Mouse (Mus musculus) forebrain, embryonic 14.5 days (tissue): ENCODE results near the gene Bmp6. TPM values are rescaled to one million over a fixed set of nuclear protein-coding genes. Genes with fewer than 3 reads are reported as not detected.

Source experiments
- ATAC-seq: fragments of 200-750 bp; cut with Nextera tagmentation; 2 replicates; pipeline ENCODE4 v1.8.0; 2017; ENCODE audit warnings: mild to moderate bottlenecking, moderate library complexity
- DNase-seq: peaks from one replicate; pipeline ENCODE4 v3.0.0-alpha.2; 2015; ENCODE audit warnings: low spot score
- H3K27ac ChIP-seq: fragments of 300-500 bp; sonication (generic); 2 replicates; pipeline ENCODE4 v1.5.1; 2014; ENCODE audit warnings: low read depth, mild to moderate bottlenecking, control low read depth, low read length, moderate library complexity
- H3K27me3 ChIP-seq: fragments of 300-500 bp; sonication (generic); replicated peaks from 2 replicates; pipeline ENCODE4 v1.6.1; 2014; ENCODE audit warnings: low read length, control low read depth, mixed read lengths; ENCODE audit not compliant: control insufficient read depth, insufficient read depth
- H3K36me3 ChIP-seq: fragments of 300-500 bp; sonication (generic); 2 replicates; pipeline ENCODE4 v1.6.1; 2014; ENCODE audit warnings: low read length, control low read depth; ENCODE audit not compliant: control insufficient read depth, insufficient read depth
- H3K4me1 ChIP-seq: fragments of 300-500 bp; sonication (generic); 2 replicates; pipeline ENCODE4 v1.6.1; 2014; ENCODE audit warnings: antibody characterized with exemption, low read length, control low read depth; ENCODE audit not compliant: control insufficient read depth, insufficient read depth
- H3K4me2 ChIP-seq: fragments of 300-500 bp; sonication (generic); 2 replicates; pipeline ENCODE4 v1.6.1; 2014; ENCODE audit warnings: mild to moderate bottlenecking, control low read depth, low read length
- H3K4me3 ChIP-seq: fragments of 300-500 bp; sonication (generic); 2 replicates; pipeline ENCODE4 v1.5.1; 2014; ENCODE audit warnings: low read depth, low read length, control low read depth
- H3K9ac ChIP-seq: fragments of 300-500 bp; sonication (generic); 2 replicates; pipeline ENCODE4 v1.6.1; 2014; ENCODE audit warnings: mild to moderate bottlenecking, low read length, control low read depth, moderate library complexity
- H3K9me3 ChIP-seq: fragments of 300-500 bp; sonication (generic); replicated peaks from 2 replicates; pipeline ENCODE4 v1.6.1; 2016; ENCODE audit warnings: low read length, control low read depth, mixed read lengths; ENCODE audit not compliant: control insufficient read depth
- WGBS: fragments of 180-500 bp; shearing (Covaris S2); extraction: QIAGEN DNeasy Blood & Tissue Kit; methylation state at CpG from one replicate; pipeline ENCODE4 v1.1.7; 2014; 5-methylcytosine and 5-hydroxymethylcytosine counted together
- polyA plus RNA-seq: library from polyadenylated mRNA; unstranded; fragments of >200 nt; fragmentation: Nextera tagmentation; extraction: Ambion mirVana; gene quantifications from 2 replicates; pipeline ENCODE4 v1.2.1, GENCODE M21; 2014

Gene Bmp6
- polyA plus RNA-seq, 1 experiment from 2014 or later = 2.6 TPM

- peaks cover 41% of the 10 kb centered on the region for H3K36me3 ChIP-seq
- no peak overlapping the region for H3K9ac ChIP-seq
- H3K4me1 ChIP-seq = peaks cover 3% of the 10 kb centered on the region; the same call in 1 of the 2 replicates
- no peaks in the 10 kb centered on the region for H3K9me3 ChIP-seq
- DNase-seq (no peak), ATAC-seq (no peak)
- H3K4me3 ChIP-seq = no peak overlapping the region
- no peak overlapping the region for H3K4me2 ChIP-seq
- H3K27ac ChIP-seq = no peak overlapping the region
- 94% methylated on average over 11 of the region's 11 CpGs for WGBS
- no peaks in the 10 kb centered on the region for H3K27me3 ChIP-seq
Measured at GRCm38 (mm10) chr13:38523231-38523630, 178.3 kb downstream of the Bmp6 start.

- H3K27me3 ChIP-seq = no peaks in the 10 kb centered on the region
- H3K27ac ChIP-seq = no peak overlapping the region
- H3K4me2 ChIP-seq = no peak overlapping the region
- peaks cover 3% of the 10 kb centered on the region; the same call in 1 of the 2 replicates for H3K4me1 ChIP-seq
- DNase-seq (no peak), ATAC-seq (no peak)
- H3K9me3 ChIP-seq = no peaks in the 10 kb centered on the region
- no peak overlapping the region for H3K9ac ChIP-seq
- 86% methylated on average over 3 of the region's 3 CpGs for WGBS
- H3K36me3 ChIP-seq = peaks cover 23% of the 10 kb centered on the region
- H3K4me3 ChIP-seq = no peak overlapping the region
Measured at GRCm38 (mm10) chr13:38525261-38525660, 180.4 kb downstream of the Bmp6 start.

GRCm38 (mm10) chr13:38526116-38526515, 181.2 kb downstream of the Bmp6 start:
- H3K27ac ChIP-seq = no peak overlapping the region
- peaks cover 3% of the 10 kb centered on the region; the same call in 1 of the 2 replicates for H3K4me1 ChIP-seq
- no peaks in the 10 kb centered on the region for H3K27me3 ChIP-seq
- H3K9me3 ChIP-seq = no peaks in the 10 kb centered on the region
- DNase-seq (no peak), ATAC-seq (no peak)
- no peak overlapping the region for H3K9ac ChIP-seq
- H3K4me3 ChIP-seq = no peak overlapping the region
- peaks cover 17% of the 10 kb centered on the region for H3K36me3 ChIP-seq
- no peak overlapping the region; the same call in 1 of the 2 replicates for H3K4me2 ChIP-seq
- 82% methylated on average over 2 of the region's 2 CpGs for WGBS

DNA sequence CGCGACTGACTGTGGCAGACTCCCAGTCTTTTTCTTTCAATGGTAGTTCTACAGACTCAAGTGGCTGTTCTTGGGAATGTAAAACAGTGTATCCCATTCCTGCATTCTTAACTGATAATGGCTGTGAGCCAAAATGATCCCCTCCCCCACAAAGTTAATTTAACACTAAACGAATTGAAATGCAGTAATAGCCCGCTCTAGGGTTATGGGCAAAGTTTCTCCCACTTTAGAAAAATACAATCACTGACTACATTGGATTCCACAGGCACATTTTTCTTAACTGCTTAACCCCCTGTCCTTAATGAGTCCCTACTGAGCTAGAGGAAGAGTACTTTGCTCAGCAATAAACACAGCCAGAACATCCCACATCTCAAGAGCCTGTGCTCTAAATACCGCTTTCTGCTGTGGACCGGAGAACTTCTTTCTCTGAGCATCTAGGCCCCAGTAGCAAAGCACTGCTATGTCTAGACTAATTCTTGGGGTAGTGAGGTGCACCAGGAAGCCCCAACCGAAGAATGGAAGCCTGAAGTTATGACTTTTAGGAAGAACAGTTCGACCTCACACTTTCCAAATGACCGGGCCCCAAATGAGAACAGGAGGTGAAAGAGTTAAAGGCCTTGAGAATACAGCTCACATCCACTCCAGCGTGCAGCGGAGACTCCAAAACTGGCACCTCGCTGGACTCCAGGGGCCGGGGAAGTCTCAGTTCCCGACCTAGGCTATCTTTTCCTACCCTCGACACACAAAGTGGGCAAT, 182.3 kb downstream of the Bmp6 start:
- ATAC-seq = no peak
- no peaks in the 10 kb centered on the region for H3K9me3 ChIP-seq
- peak overlapping the region; percentile 86 for H3K4me2 ChIP-seq
- peak; percentile 45 for DNase-seq
- peaks cover 3% of the 10 kb centered on the region; the same call in 1 of the 2 replicates for H3K4me1 ChIP-seq
- H3K27ac ChIP-seq = peak overlapping the region; percentile 71; the same call in 1 of the 2 replicates
- H3K9ac ChIP-seq = peak overlapping the region; percentile 83
- peaks cover 10% of the 10 kb centered on the region for H3K36me3 ChIP-seq
- no peaks in the 10 kb centered on the region for H3K27me3 ChIP-seq
- WGBS = 5% methylated on average over 15 of the region's 15 CpGs
- H3K4me3 ChIP-seq = peak overlapping the region; percentile 81

GRCm38 (mm10) chr13:38527797-38528650, 183.1 kb downstream of the Bmp6 start:
- H3K4me2 ChIP-seq = peak overlapping the region; percentile 86
- DNase-seq (peak; percentile 74), ATAC-seq (peak; percentile 96)
- peak overlapping the region; percentile 81 for H3K4me3 ChIP-seq
- no peaks in the 10 kb centered on the region for H3K9me3 ChIP-seq
- peaks cover 2% of the 10 kb centered on the region for H3K36me3 ChIP-seq
- no peaks in the 10 kb centered on the region for H3K27me3 ChIP-seq
- peak overlapping the region; percentile 83 for H3K9ac ChIP-seq
- under 1% methylated on average over 72 of the region's 87 CpGs for WGBS
- peaks cover 3% of the 10 kb centered on the region; the same call in 1 of the 2 replicates for H3K4me1 ChIP-seq
- peak overlapping the region; percentile 71 for H3K27ac ChIP-seq

DNA sequence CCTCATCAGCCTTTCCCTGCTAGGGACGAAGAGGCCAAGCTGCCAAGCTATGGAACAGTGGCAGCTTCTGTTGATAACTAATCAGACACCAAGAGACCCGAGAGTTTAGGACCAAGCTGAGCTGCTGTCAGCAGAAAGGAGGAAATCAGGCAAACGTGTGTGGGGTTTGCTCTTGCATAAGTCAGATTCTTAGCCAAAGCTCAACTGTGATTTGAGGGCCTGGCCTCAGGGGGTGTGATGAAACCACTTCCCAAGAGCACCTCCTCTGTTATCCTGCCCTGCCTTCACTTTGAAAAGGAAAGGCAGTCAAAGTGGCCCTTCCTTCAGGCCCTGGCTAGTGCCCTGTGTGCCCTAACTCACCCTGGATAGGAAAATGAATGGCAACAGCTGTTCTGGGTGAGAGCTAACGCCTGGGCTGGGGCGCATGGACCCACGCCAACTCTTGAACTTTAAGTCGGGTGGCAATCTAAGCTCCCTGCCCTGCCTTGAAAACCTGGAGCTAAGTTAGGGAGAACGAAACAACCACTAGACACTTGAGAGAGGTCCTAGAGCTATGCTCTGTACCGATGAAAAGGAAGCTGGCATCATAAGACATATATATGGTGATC, 183.9 kb downstream of the Bmp6 start, which contains the start of gene Txndc5:
Txndc5 (minus strand) TSS at position 138 of the 608 bp plus-strand sequence.
- Histone ChIP-seq H3K9me3 (no peaks in the 10 kb centered on the region), H3K4me3 (peak within 1 kb of the TSS; percentile 81), H3K27ac (peak within 1 kb of the TSS; percentile 71), H3K9ac (peak within 1 kb of the TSS; percentile 83), H3K4me2 (peak within 1 kb of the TSS; percentile 86), H3K27me3 (no peaks in the 10 kb centered on the region), H3K4me1 (peaks cover 3% of the 10 kb centered on the region; the same call in 1 of the 2 replicates), H3K36me3 (no peaks in the 10 kb centered on the region)
- WGBS = 52% methylated on average over 9 of the region's 9 CpGs
- ATAC-seq = no peak
- DNase-seq = no peak

GRCm38 (mm10) chr13:38529576-38529975, 184.7 kb downstream of the Bmp6 start:
- ATAC-seq = no peak
- Histone ChIP-seq H3K9me3 (no peaks in the 10 kb centered on the region), H3K9ac (no peak overlapping the region), H3K27me3 (no peaks in the 10 kb centered on the region), H3K4me3 (no peak overlapping the region), H3K27ac (no peak overlapping the region), H3K4me2 (no peak overlapping the region), H3K36me3 (no peaks in the 10 kb centered on the region), H3K4me1 (peaks cover 3% of the 10 kb centered on the region; the same call in 1 of the 2 replicates)
- DNase-seq = no peak
- WGBS = 91% methylated on average over 6 of the region's 6 CpGs

- 90% methylated on average over 4 of the region's 4 CpGs for WGBS
- peaks cover under 1% of the 10 kb centered on the region; the same call in 1 of the 2 replicates for H3K4me1 ChIP-seq
- H3K27ac ChIP-seq = no peak overlapping the region
- no peak for ATAC-seq
- H3K36me3 ChIP-seq = no peaks in the 10 kb centered on the region
- H3K4me2 ChIP-seq = no peak overlapping the region
- no peak for DNase-seq
- H3K9me3 ChIP-seq = no peaks in the 10 kb centered on the region
- no peak overlapping the region for H3K9ac ChIP-seq
- no peaks in the 10 kb centered on the region for H3K27me3 ChIP-seq
- H3K4me3 ChIP-seq = no peak overlapping the region
Measured at GRCm38 (mm10) chr13:38531498-38531897, 186.6 kb downstream of the Bmp6 start.
